Comparison of ENCODE assay signal across 8 mouse cellular contexts in genomic region chr6:125098513-125098912, GRCm38 (mm10). TPM values are rescaled to one million over a fixed set of nuclear protein-coding genes. Genes with fewer than 3 reads are reported as not detected.
DNase-seq lines count a peak whose midpoint lies in the region; ATAC-seq and TF ChIP-seq lines count a peak whose summit lies in the region.

No protein-coding gene starts in this region.

- peaks cover 16 to 35% of the 10 kb centered on the region in 2 experiments for H3K4me1 ChIP-seq in CH12.LX (ENCODE audit: control insufficient read depth in 1 of 2, insufficient read depth in 2 of 2)
- H3K4me1 ChIP-seq in forebrain, embryonic 14.5 days (ENCODE audit: control insufficient read depth, insufficient read depth, low read length), result peaks cover 27% of the 10 kb centered on the region
- peaks cover 46% of the 10 kb centered on the region for H3K4me1 ChIP-seq in limb, embryonic 15.5 days

- ATAC-seq in forebrain, embryonic 14.5 days, result no peak
- ATAC-seq in limb, embryonic 15.5 days (ENCODE audit: insufficient number of reproducible peaks, low FRiP score, low TSS enrichment, low read depth), result no peak

- H3K27me3 ChIP-seq in CH12.LX (replicated peaks), result no peaks in the 10 kb centered on the region
- H3K27me3 ChIP-seq in forebrain, embryonic 14.5 days (replicated peaks; ENCODE audit: control insufficient read depth, insufficient read depth, low read length), result no peaks in the 10 kb centered on the region
- no peaks in the 10 kb centered on the region for H3K27me3 ChIP-seq in limb, embryonic 15.5 days

- H3K9ac ChIP-seq in CH12.LX (ENCODE audit: insufficient read depth, low read depth), result peak overlapping the region; percentile 88
- peak overlapping the region; percentile 96 for H3K9ac ChIP-seq in forebrain, embryonic 14.5 days (ENCODE audit: low read length)
- peak overlapping the region; percentile 24; the same call in 1 of the 2 replicates for H3K9ac ChIP-seq in limb, embryonic 15.5 days

- H3K4me3 ChIP-seq in CH12.LX (replicated peaks in 1 of 3; ENCODE audit: low read depth in 2 of 3, low read length in 2 of 3, poor library complexity in 1 of 3), result peak overlapping the region; percentile 16 to 98 (median 94)
- H3K4me3 ChIP-seq in forebrain, embryonic 14.5 days (ENCODE audit: low read depth, low read length), result peak overlapping the region; percentile 98
- peak overlapping the region; percentile 92 for H3K4me3 ChIP-seq in limb, embryonic 15.5 days

- H3K4me2 ChIP-seq in CH12.LX (ENCODE audit: insufficient read depth, low read depth, poor library complexity, severe bottlenecking), result peak overlapping the region; percentile 86
- peak overlapping the region; percentile 94 for H3K4me2 ChIP-seq in forebrain, embryonic 14.5 days (ENCODE audit: low read length)
- H3K4me2 ChIP-seq in limb, embryonic 15.5 days, result peak overlapping the region; percentile 84

- H3K36me3 ChIP-seq in CH12.LX (replicated peaks in 1 of 2; ENCODE audit: control insufficient read depth in 1 of 2, insufficient read depth in 1 of 2, low read length in 1 of 2), result peaks cover 52 to 58% of the 10 kb centered on the region in 2 experiments
- H3K36me3 ChIP-seq in forebrain, embryonic 14.5 days (ENCODE audit: control insufficient read depth, insufficient read depth, low read length), result peaks cover 58% of the 10 kb centered on the region
- peaks cover 41% of the 10 kb centered on the region for H3K36me3 ChIP-seq in limb, embryonic 15.5 days

- no peak for TF ChIP-seq CTCF in CH12.LX (conservative IDR thresholded peaks at IDR 0.05 in 1 of 2, IDR thresholded peaks at IDR 0.05 in 1 of 2; ENCODE audit: low read depth in 2 of 2, low read length in 2 of 2)

- dilution Hi-C loops in CH12.LX (cut with MboI; ENCODE audit: extremely low pct_ligation_motif_present, extremely low pct_unique_long_range_greater_than_20kb, low sequenced_read_pairs), result no loop called here

- H3K79me2 ChIP-seq in CH12.LX (replicated peaks; ENCODE audit: control insufficient read depth, extremely low read depth, insufficient read depth, poor library complexity, severe bottlenecking), result peaks cover 44% of the 10 kb centered on the region

- in situ Hi-C loops in CH12.LX (cut with MboI; ENCODE audit: low pct_ligation_motif_present, low pct_unique_long_range_greater_than_20kb, low sequenced_read_pairs), result loop anchor here (10.0 kb wide), 1 partner anchor 54 kb away; the partner anchor contains the start of gene Acrbp

- no peaks in the 10 kb centered on the region for H3K9me3 ChIP-seq in CH12.LX (replicated peaks; ENCODE audit: low read length)
- H3K9me3 ChIP-seq in forebrain, embryonic 14.5 days (replicated peaks; ENCODE audit: control insufficient read depth, low read length), result no peaks in the 10 kb centered on the region
- no peaks in the 10 kb centered on the region for H3K9me3 ChIP-seq in limb, embryonic 15.5 days

- TF ChIP-seq RAD21 in CH12.LX (IDR thresholded peaks at IDR 0.05; ENCODE audit: low read depth, low read length), result no peak

- DNase-seq in cerebellum, adult 18-20 months, result peak; percentile 45 to 53
- DNase-seq in cerebellum, postnatal 10 days, result no peak
- no peak for DNase-seq in CH12.LX (ENCODE audit: extremely low read depth)
- no peak for DNase-seq in forebrain, embryonic 14.5 days (ENCODE audit: low spot score)
- peak; percentile 29 for DNase-seq in thymus, postnatal 25 days
- DNase-seq in ovary, postnatal 36 days (ENCODE audit: low spot score), result no peak
- DNase-seq in frontal cortex, postnatal 10 days (ENCODE audit: low spot score in 2 of 2), result no peak

- TF ChIP-seq EP300 in CH12.LX (IDR thresholded peaks at IDR 0.05; ENCODE audit: low read length), result no peak

- WGBS in forebrain, embryonic 14.5 days, result 56% methylated on average over 3 of the region's 3 CpGs
- WGBS in limb, embryonic 15.5 days, result 45% methylated on average over 3 of the region's 3 CpGs

- H3K27ac ChIP-seq in CH12.LX (ENCODE audit: insufficient read depth, low read depth), result no peak overlapping the region
- H3K27ac ChIP-seq in forebrain, embryonic 14.5 days (ENCODE audit: low read depth, low read length), result peak overlapping the region; percentile 87; the same call in 1 of the 2 replicates
- no peak overlapping the region for H3K27ac ChIP-seq in limb, embryonic 15.5 days

- TF ChIP-seq POLR2A in CH12.LX (IDR thresholded peaks at IDR 0.05; ENCODE audit: low read depth, low read length), result no peak

TF ChIP-seq in CH12.LX, 34 proteins besides CTCF, POLR2A, EP300 and RAD21:
- TF ChIP-seq ZC3H11A (IDR thresholded peaks at IDR 0.05; ENCODE audit: low read depth, low read length) (no peak), MAX (IDR thresholded peaks at IDR 0.05; ENCODE audit: low read length) (no peak), HCFC1 (IDR thresholded peaks at IDR 0.05; ENCODE audit: low read depth, low read length) (no peak), SMC3 (IDR thresholded peaks at IDR 0.05; ENCODE audit: low read depth, low read length) (no peak), GABPA (IDR thresholded peaks at IDR 0.05; ENCODE audit: insufficient replicate concordance, low read depth, low read length) (no peak), CHD1 (IDR thresholded peaks at IDR 0.05; ENCODE audit: low read depth, low read length) (no peak), POLR2AphosphoS2 (IDR thresholded peaks at IDR 0.05; ENCODE audit: low read depth, low read length) (no peak), MYC (IDR thresholded peaks at IDR 0.05; ENCODE audit: low read depth, low read length) (no peak)

RNA-seq across cellular contexts. Expression of gene Chd4, which starts 2.7 kb away (rescaled TPM):
- total RNA-seq in CH12.LX (2012; rRNA removed) (165 and 174 TPM in 2 replicates), CH12.LX (2014; rRNA removed) (72.7 and 86.0 TPM in 2 replicates)
- polyA plus RNA-seq in CH12.LX (2012; ENCODE audit: insufficient read length, low read depth), result 200 and 225 TPM in 2 replicates
- 61.1 and 66.1 TPM in 2 replicates for polyA plus RNA-seq in forebrain, embryonic 14.5 days (2014; fragmentation: Nextera tagmentation; extraction: Ambion mirVana)
- 66.7 TPM in 2 replicates for polyA plus RNA-seq in limb, embryonic 15.5 days (2015; fragmentation: Nextera tagmentation; extraction: Ambion mirVana)

RNA-seq across cellular contexts. Expression of gene Lpar5, which starts 30.8 kb away (rescaled TPM):
- total RNA-seq in CH12.LX (2012; rRNA removed), result 4.4 and 4.5 TPM in 2 replicates
- 3.3 and 4.8 TPM in 2 replicates for total RNA-seq in CH12.LX (2014; rRNA removed)
- polyA plus RNA-seq in CH12.LX (2012; ENCODE audit: insufficient read length, low read depth), result 14.4 and 25.9 TPM in 2 replicates
- polyA plus RNA-seq in forebrain, embryonic 14.5 days (2014; fragmentation: Nextera tagmentation; extraction: Ambion mirVana), result 0.21 and 0.81 TPM in 2 replicates
- polyA plus RNA-seq in limb, embryonic 15.5 days (2015; fragmentation: Nextera tagmentation; extraction: Ambion mirVana), result 6.5 and 6.6 TPM in 2 replicates

RNA-seq across cellular contexts. Expression of gene Nop2, which starts 33.2 kb away (rescaled TPM):
- total RNA-seq in CH12.LX (2012; rRNA removed) (128 and 188 TPM in 2 replicates), CH12.LX (2014; rRNA removed) (154 TPM in 2 replicates)
- 175 and 179 TPM in 2 replicates for polyA plus RNA-seq in CH12.LX (2012; ENCODE audit: insufficient read length, low read depth)
- polyA plus RNA-seq in forebrain, embryonic 14.5 days (2014; fragmentation: Nextera tagmentation; extraction: Ambion mirVana), result 46.8 and 52.7 TPM in 2 replicates
- polyA plus RNA-seq in limb, embryonic 15.5 days (2015; fragmentation: Nextera tagmentation; extraction: Ambion mirVana), result 54.4 and 58.0 TPM in 2 replicates

RNA-seq across cellular contexts. Expression of gene Iffo1, which starts 46.5 kb away (rescaled TPM):
- total RNA-seq in CH12.LX (2012; rRNA removed), result 6.7 and 7.6 TPM in 2 replicates
- total RNA-seq in CH12.LX (2014; rRNA removed), result 3.3 and 4.0 TPM in 2 replicates
- polyA plus RNA-seq in CH12.LX (2012; ENCODE audit: insufficient read length, low read depth), result 7.0 and 8.2 TPM in 2 replicates
- polyA plus RNA-seq in forebrain, embryonic 14.5 days (2014; fragmentation: Nextera tagmentation; extraction: Ambion mirVana), result 10.8 and 13.4 TPM in 2 replicates
- 26.6 and 46.8 TPM in 2 replicates for polyA plus RNA-seq in limb, embryonic 15.5 days (2015; fragmentation: Nextera tagmentation; extraction: Ambion mirVana)

RNA-seq across cellular contexts. Expression of gene Acrbp, which starts 49.0 kb away (rescaled TPM):
- total RNA-seq in CH12.LX (2012; rRNA removed), result 3.1 and 3.3 TPM in 2 replicates
- total RNA-seq in CH12.LX (2014; rRNA removed), result 1.1 and 1.7 TPM in 2 replicates
- polyA plus RNA-seq in CH12.LX (2012; ENCODE audit: insufficient read length, low read depth), result 4.0 and 4.9 TPM in 2 replicates
- 10.2 and 14.8 TPM in 2 replicates for polyA plus RNA-seq in forebrain, embryonic 14.5 days (2014; fragmentation: Nextera tagmentation; extraction: Ambion mirVana)
- 9.9 and 12.4 TPM in 2 replicates for polyA plus RNA-seq in limb, embryonic 15.5 days (2015; fragmentation: Nextera tagmentation; extraction: Ambion mirVana)

Comparison
In these comparisons a context has a peak if more than half of its experiments do, and no peak if none do; other contexts are left out.
1. DNase-seq: peak in cerebellum, adult 18-20 months (2 of 2) and thymus, postnatal 25 days (single experiment); none in cerebellum, postnatal 10 days (0 of 2), CH12.LX (single experiment), forebrain, embryonic 14.5 days (single experiment), ovary, postnatal 36 days (single experiment) and frontal cortex, postnatal 10 days (0 of 2).
2. H3K9ac ChIP-seq: peak in every context shown above with its lines; median percentile 96 in forebrain, embryonic 14.5 days; 88 in CH12.LX; 24 in limb, embryonic 15.5 days.
3. Peak in every context shown above with its lines, with median percentiles within 50 percentile points of each other: H3K4me2 ChIP-seq and H3K4me3 ChIP-seq.